Mouse (Mus musculus) heart, postnatal 0 days (tissue): ENCODE data around the gene Poc1b. TPM values are rescaled to one million over a fixed set of nuclear protein-coding genes. Genes with fewer than 3 reads are reported as not detected.
"Not testable (repeated sequence)": the region's sequence is repeated elsewhere in the genome, so short reads cannot be mapped to it uniquely, and the experiment has no call there.

ENCODE experiments used
- ATAC-seq: fragments of 200-750 bp; cut with Nextera tagmentation; 2 replicates; pipeline ENCODE4 v1.8.0; 2017; ENCODE audit warnings: low read depth, moderate number of reproducible peaks, moderate library complexity; ENCODE audit not compliant: insufficient read depth
- DNase-seq: peaks from one replicate; pipeline ENCODE4 v3.0.0-alpha.2; 2016; ENCODE audit warnings: low spot score
- H3K27ac ChIP-seq: fragments of 300-500 bp; sonication (generic); 2 replicates; pipeline ENCODE4 v1.5.1; 2014; ENCODE audit warnings: low read depth, mild to moderate bottlenecking
- H3K27me3 ChIP-seq: fragments of 300-500 bp; sonication (generic); 2 replicates; pipeline ENCODE4 v1.6.1; 2014; ENCODE audit warnings: low read length, mixed read lengths; ENCODE audit not compliant: control insufficient read depth, insufficient read depth
- H3K36me3 ChIP-seq: fragments of 300-500 bp; sonication (generic); replicated peaks from 2 replicates; pipeline ENCODE4 v1.6.1; 2014; ENCODE audit warnings: low read length, mixed read lengths; ENCODE audit not compliant: control insufficient read depth, insufficient read depth
- H3K4me1 ChIP-seq: fragments of 300-500 bp; sonication (generic); 2 replicates; pipeline ENCODE4 v1.6.1; 2014; ENCODE audit warnings: antibody characterized with exemption; ENCODE audit not compliant: control insufficient read depth, insufficient read depth
- H3K4me2 ChIP-seq: fragments of 300-500 bp; sonication (generic); 2 replicates; pipeline ENCODE4 v1.6.1; 2014; ENCODE audit warnings: low read depth, mild to moderate bottlenecking, low read length, moderate library complexity
- H3K4me3 ChIP-seq: fragments of 300-500 bp; sonication (generic); 2 replicates; pipeline ENCODE4 v1.5.1; 2014; ENCODE audit warnings: low read depth, low read length
- H3K9ac ChIP-seq: fragments of 300-500 bp; sonication (generic); replicated peaks from 2 replicates; pipeline ENCODE4 v1.6.1; 2014; ENCODE audit warnings: low read depth, low read length, mixed read lengths
- H3K9me3 ChIP-seq: fragments of 300-500 bp; sonication (generic); replicated peaks from 2 replicates; pipeline ENCODE4 v1.6.1; 2016; ENCODE audit warnings: low read length; ENCODE audit not compliant: control insufficient read depth
- CTCF ChIP-seq: IDR thresholded peaks from 2 replicates; pipeline ENCODE4 v1.5.1; 2016; ENCODE audit warnings: antibody characterized with exemption, control low read depth, low read depth
- EP300 ChIP-seq: IDR thresholded peaks from 2 replicates; pipeline ENCODE4 v1.6.1; 2016; ENCODE audit warnings: antibody characterized with exemption, low read depth
- WGBS: fragments of 180-500 bp; shearing (Covaris S2); extraction: QIAGEN DNeasy Blood & Tissue Kit; methylation state at CpG from one replicate; pipeline ENCODE4 v1.1.7; 2014; 5-methylcytosine and 5-hydroxymethylcytosine counted together
- polyA plus RNA-seq: library from polyadenylated mRNA; unstranded; fragments of >200 nt; fragmentation: Nextera tagmentation; extraction: Ambion mirVana; gene quantifications from 2 replicates; pipeline ENCODE4 v1.2.1, GENCODE M21; 2015
- total RNA-seq: library from RNA; depleted of rRNA; stranded (reverse); fragments of >200 nt; gene quantifications from 2 replicates; pipeline ENCODE4 v1.2.3, GENCODE M21; 2014; ENCODE audit warnings: low replicate concordance

Poc1b gene
- total and polyA plus RNA-seq, 2 experiments from 2014 or later, result 3.2 to 5.2 TPM

DNA sequence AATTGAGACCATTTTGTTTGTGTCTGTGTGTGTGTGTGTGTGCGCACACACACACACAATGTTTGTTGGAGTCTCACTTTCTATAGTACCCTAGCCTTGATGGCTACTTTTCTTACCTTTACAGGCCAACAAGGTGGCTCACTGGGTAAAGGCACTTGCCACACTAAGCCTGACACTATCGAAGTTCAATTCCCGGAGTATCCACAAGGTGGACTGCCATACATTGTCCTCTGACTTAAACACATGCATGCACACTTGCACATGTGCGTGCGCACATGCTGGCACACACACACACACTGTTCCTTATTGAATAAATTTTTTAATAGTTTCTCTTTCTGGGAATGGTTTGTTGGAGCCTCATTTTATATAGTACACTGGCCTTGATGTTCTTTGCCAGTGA lies 50.0 kb downstream of the Poc1b start:
- TF ChIP-seq EP300, result no peak
- no peak for TF ChIP-seq CTCF
- Histone ChIP-seq H3K4me2 (no peak overlapping the region), H3K27ac (no peak overlapping the region), H3K36me3 (0 out of 2 replicates have a peak, but pooled peaks cover 6% of the 10 kb centered on the region), H3K9me3 (no peaks in the 10 kb centered on the region), H3K9ac (no peak overlapping the region), H3K4me3 (no peak overlapping the region), H3K4me1 (no peaks in the 10 kb centered on the region), H3K27me3 (no peaks in the 10 kb centered on the region)
- 84% methylated on average over 5 of the region's 5 CpGs for WGBS
- DNase-seq (no peak), ATAC-seq (no peak)

DNA sequence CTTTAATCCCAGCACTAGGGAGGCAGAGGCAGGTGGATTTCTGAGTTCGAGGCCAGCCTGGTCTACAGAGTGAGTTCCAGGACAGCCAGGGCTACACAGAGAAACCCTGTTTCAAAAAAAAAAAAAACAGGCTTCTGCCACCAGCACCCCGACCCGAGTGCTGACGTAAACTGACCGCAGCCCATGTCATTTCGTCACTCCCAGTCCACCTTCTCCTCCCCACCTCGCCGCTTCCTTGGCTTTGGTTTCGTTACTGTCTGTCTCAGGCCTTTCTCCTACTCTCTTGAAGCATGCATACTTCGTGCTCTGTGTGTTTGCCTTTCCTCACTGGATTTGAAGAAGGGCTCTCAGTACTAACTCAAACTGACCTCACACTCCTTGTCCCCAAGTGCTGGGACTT lies 50.9 kb downstream of the Poc1b start:
- not testable (repeated sequence) for DNase-seq, H3K9ac ChIP-seq, ATAC-seq, H3K4me1 ChIP-seq, H3K36me3 ChIP-seq, H3K4me2 ChIP-seq, H3K4me3 ChIP-seq, H3K27me3 ChIP-seq, H3K27ac ChIP-seq, H3K9me3 ChIP-seq
- 99% methylated on average over 10 of the region's 10 CpGs for WGBS

GRCm38 (mm10) chr10:99161987-99162582 lies 55.2 kb downstream of the Poc1b start:
- DNase-seq (peak; percentile 59), ATAC-seq (peak; percentile 24; the same call in 1 of the 2 replicates)
- H3K4me1 ChIP-seq, result peaks cover 4% of the 10 kb centered on the region; the same call in 1 of the 2 replicates
- WGBS, result 41% methylated on average over 8 of the region's 8 CpGs
- H3K9me3 ChIP-seq, result no peaks in the 10 kb centered on the region
- H3K27me3 ChIP-seq, result no peaks in the 10 kb centered on the region
- no peak overlapping the region for H3K4me2 ChIP-seq
- H3K9ac ChIP-seq, result no peak overlapping the region
- H3K36me3 ChIP-seq, result no peaks in the 10 kb centered on the region
- TF ChIP-seq EP300, result no peak
- peak; percentile 73 for TF ChIP-seq CTCF
- no peak overlapping the region for H3K27ac ChIP-seq
- H3K4me3 ChIP-seq, result no peak overlapping the region

GRCm38 (mm10) chr10:99163002-99163401 lies 56.2 kb downstream of the Poc1b start:
- no peaks in the 10 kb centered on the region for H3K27me3 ChIP-seq
- TF ChIP-seq EP300, result no peak
- no peak for TF ChIP-seq CTCF
- peaks cover 4% of the 10 kb centered on the region; the same call in 1 of the 2 replicates for H3K4me1 ChIP-seq
- no peak overlapping the region for H3K9ac ChIP-seq
- ATAC-seq, result no peak
- DNase-seq, result no peak
- no peaks in the 10 kb centered on the region for H3K36me3 ChIP-seq
- no peak overlapping the region for H3K27ac ChIP-seq
- no peak overlapping the region for H3K4me2 ChIP-seq
- WGBS, result 86% methylated on average over 5 of the region's 5 CpGs
- no peaks in the 10 kb centered on the region for H3K9me3 ChIP-seq
- H3K4me3 ChIP-seq, result no peak overlapping the region

- Histone ChIP-seq H3K9me3 (no peaks in the 10 kb centered on the region), H3K36me3 (no peaks in the 10 kb centered on the region), H3K4me2 (peak overlapping the region; percentile 27; the same call in 1 of the 2 replicates), H3K27me3 (no peaks in the 10 kb centered on the region), H3K27ac (peak overlapping the region; percentile 48), H3K4me3 (no peak overlapping the region), H3K9ac (no peak overlapping the region), H3K4me1 (peaks cover 4% of the 10 kb centered on the region; the same call in 1 of the 2 replicates)
- 35% methylated on average over 13 of the region's 13 CpGs for WGBS
- TF ChIP-seq CTCF (peak; percentile 63), EP300 (no peak)
- ATAC-seq (peak; percentile 24; the same call in 1 of the 2 replicates), DNase-seq (peak; percentile 72)
These were observed 58.1 kb downstream of the Poc1b start for GRCm38 (mm10) chr10:99164871-99165477.
